Mouse (Mus musculus): ENCODE data around the gene Mcoln2. TPM values are rescaled to one million over a fixed set of nuclear protein-coding genes. Genes with fewer than 3 reads are reported as not detected.

Gene Mcoln2
- total and polyA plus RNA-seq, 3 experiments, result 0.10 to 0.42 TPM; not detected in 1

- DNase-seq (ENCODE audit: low read depth, low spot score), result no peak
- H3K27ac ChIP-seq (ENCODE audit: control insufficient read depth, low read depth, low read length), result no peak overlapping the region
- TF ChIP-seq TCF12 (IDR thresholded peaks at IDR 0.05; ENCODE audit: low read depth, low read length) (no peak), GABPA (IDR thresholded peaks at IDR 0.05; ENCODE audit: low read depth, low read length) (no peak), MAX (IDR thresholded peaks at IDR 0.05; ENCODE audit: low read length) (no peak)
- H3K4me3 ChIP-seq (ENCODE audit: control insufficient read depth in 1 of 2, insufficient read depth in 1 of 2, low read depth in 2 of 2, low read length in 2 of 2), result no peak overlapping the region
- no peaks in the 10 kb centered on the region for H3K9me3 ChIP-seq (replicated peaks; ENCODE audit: insufficient read depth, low read length)
- H3K36me3 ChIP-seq (ENCODE audit: control insufficient read depth in 1 of 2, insufficient read depth in 2 of 2, low read length in 2 of 2), result no peaks in the 10 kb centered on the region
- H3K27me3 ChIP-seq (ENCODE audit: control insufficient read depth in 1 of 2, insufficient read depth in 2 of 2, low read length in 2 of 2), result peaks cover 0 to 1% of the 10 kb centered on the region in 2 experiments; a peak in 2 of 4 replicates
- peaks cover 0 to 7% of the 10 kb centered on the region in 2 experiments; a peak in 1 of 4 replicates for H3K4me1 ChIP-seq (ENCODE audit: control insufficient read depth in 1 of 2, insufficient read depth in 2 of 2, low read length in 2 of 2)
- no peaks in the 10 kb centered on the region for H3K79me2 ChIP-seq (ENCODE audit: control insufficient read depth, insufficient read depth, low read length, poor library complexity)
- H3K9ac ChIP-seq (ENCODE audit: control insufficient read depth, low read depth, low read length, poor library complexity, severe bottlenecking), result no peak overlapping the region
Observed at GRCm38 (mm10) chr3:146232708-146233107, 83.1 kb downstream of the Mcoln2 start.

GRCm38 (mm10) chr3:146233741-146234140, 84.1 kb downstream of the Mcoln2 start:
- H3K9ac ChIP-seq (ENCODE audit: control insufficient read depth, low read depth, low read length, poor library complexity, severe bottlenecking), result no peak overlapping the region
- H3K36me3 ChIP-seq (ENCODE audit: control insufficient read depth in 1 of 2, insufficient read depth in 2 of 2, low read length in 2 of 2), result no peaks in the 10 kb centered on the region
- peaks cover 0 to 7% of the 10 kb centered on the region in 2 experiments; a peak in 1 of 4 replicates for H3K4me1 ChIP-seq (ENCODE audit: control insufficient read depth in 1 of 2, insufficient read depth in 2 of 2, low read length in 2 of 2)
- no peaks in the 10 kb centered on the region for H3K9me3 ChIP-seq (replicated peaks; ENCODE audit: insufficient read depth, low read length)
- H3K27ac ChIP-seq (ENCODE audit: control insufficient read depth, low read depth, low read length), result no peak overlapping the region
- no peak for TF ChIP-seq SMC3 (IDR thresholded peaks at IDR 0.05; ENCODE audit: low read depth, low read length)
- no peak for TF ChIP-seq TBP (IDR thresholded peaks at IDR 0.05; ENCODE audit: low read depth, low read length)
- no peak for TF ChIP-seq MXI1 (IDR thresholded peaks at IDR 0.05; ENCODE audit: low read depth, low read length)
- TF ChIP-seq KAT2A (conservative IDR thresholded peaks at IDR 0.05; ENCODE audit: low read depth, low read length), result no peak
- TF ChIP-seq BHLHE40 (IDR thresholded peaks at IDR 0.05; ENCODE audit: borderline replicate concordance, low read depth, low read length), result no peak
- TF ChIP-seq CTCF (IDR thresholded peaks at IDR 0.05 in 2 of 3, conservative IDR thresholded peaks at IDR 0.05 in 1 of 3; ENCODE audit: control insufficient read depth in 1 of 3, insufficient read depth in 1 of 3, low read depth in 2 of 3, low read length in 3 of 3, poor library complexity in 1 of 3, severe bottlenecking in 1 of 3), result no peak
- no peak for TF ChIP-seq EP300 (IDR thresholded peaks at IDR 0.05; ENCODE audit: low read depth in 1 of 2, low read length in 2 of 2)
- no peak for TF ChIP-seq MEF2A (IDR thresholded peaks at IDR 0.05; ENCODE audit: extremely low read depth, insufficient replicate concordance, low read depth, low read length, poor library complexity, severe bottlenecking)
- no peak for TF ChIP-seq USF1 (IDR thresholded peaks at IDR 0.05; ENCODE audit: low read depth, low read length)
- no peak for TF ChIP-seq POLR2A (IDR thresholded peaks at IDR 0.05; ENCODE audit: control insufficient read depth in 1 of 2, insufficient read depth in 1 of 2, low read depth in 1 of 2, low read length in 2 of 2, poor library complexity in 1 of 2)
- TF ChIP-seq NELFE (IDR thresholded peaks at IDR 0.05; ENCODE audit: low read depth, low read length), result no peak
- no peak overlapping the region for H3K4me3 ChIP-seq (ENCODE audit: control insufficient read depth in 1 of 2, insufficient read depth in 1 of 2, low read depth in 2 of 2, low read length in 2 of 2)
- no peak for DNase-seq (ENCODE audit: low read depth, low spot score)
- H3K79me2 ChIP-seq (ENCODE audit: control insufficient read depth, insufficient read depth, low read length, poor library complexity), result no peaks in the 10 kb centered on the region
- peaks cover 0 to 1% of the 10 kb centered on the region in 2 experiments; a peak in 2 of 4 replicates for H3K27me3 ChIP-seq (ENCODE audit: control insufficient read depth in 1 of 2, insufficient read depth in 2 of 2, low read length in 2 of 2)

DNA sequence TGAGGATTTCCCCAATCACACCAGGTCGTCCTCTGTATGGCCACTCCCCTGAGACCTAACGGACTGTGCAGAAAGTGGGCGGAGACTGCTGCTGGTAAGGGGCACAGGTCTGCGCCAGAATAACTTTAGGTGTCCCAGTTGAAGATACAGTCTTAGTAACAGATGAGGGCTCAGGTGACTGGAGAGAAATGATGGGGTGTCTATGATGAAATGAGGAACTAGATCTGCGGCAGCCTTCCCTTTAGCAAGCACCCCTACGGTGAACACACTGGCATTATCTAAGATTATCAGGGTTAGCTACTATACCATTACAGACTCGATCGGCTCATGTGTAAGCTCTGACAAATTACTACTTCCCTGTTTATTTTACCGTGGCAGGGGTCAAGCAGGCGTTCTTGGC, 84.9 kb downstream of the Mcoln2 start:
- Histone ChIP-seq H3K27me3 (ENCODE audit: control insufficient read depth in 1 of 2, insufficient read depth in 2 of 2, low read length in 2 of 2) (peaks cover 0 to 1% of the 10 kb centered on the region in 2 experiments; a peak in 2 of 4 replicates), H3K9ac (ENCODE audit: control insufficient read depth, low read depth, low read length, poor library complexity, severe bottlenecking) (no peak overlapping the region), H3K9me3 (replicated peaks; ENCODE audit: insufficient read depth, low read length) (no peaks in the 10 kb centered on the region), H3K4me3 (ENCODE audit: control insufficient read depth in 1 of 2, insufficient read depth in 1 of 2, low read depth in 2 of 2, low read length in 2 of 2) (no peak overlapping the region), H3K4me1 (ENCODE audit: control insufficient read depth in 1 of 2, insufficient read depth in 2 of 2, low read length in 2 of 2) (peaks cover 0 to 7% of the 10 kb centered on the region in 2 experiments; a peak in 1 of 4 replicates), H3K79me2 (ENCODE audit: control insufficient read depth, insufficient read depth, low read length, poor library complexity) (no peaks in the 10 kb centered on the region), H3K36me3 (ENCODE audit: control insufficient read depth in 1 of 2, insufficient read depth in 2 of 2, low read length in 2 of 2) (no peaks in the 10 kb centered on the region), H3K27ac (ENCODE audit: control insufficient read depth, low read depth, low read length) (no peak overlapping the region)
- DNase-seq (ENCODE audit: low read depth, low spot score), result peak; percentile 71
- TF ChIP-seq ETS1 (IDR thresholded peaks at IDR 0.05; ENCODE audit: low read depth, low read length) (peak; percentile 49; the same call in 1 of the 2 replicates), EP300 (IDR thresholded peaks at IDR 0.05; ENCODE audit: low read depth in 1 of 2, low read length in 2 of 2) (peak; percentile 28 to 48; a peak in 3 of 4 replicates), GATA1 (IDR thresholded peaks at IDR 0.05; ENCODE audit: low read depth, low read length) (peak; percentile 64), RCOR1 (IDR thresholded peaks at IDR 0.05; ENCODE audit: low read depth, low read length) (no peak)
